Mouse (Mus musculus) neural tube, embryonic 12.5 days (tissue): Measurements from ENCODE around the gene Jhy. TPM values are rescaled to one million over a fixed set of nuclear protein-coding genes. Genes with fewer than 3 reads are reported as not detected.

Experiments
- ATAC-seq: fragments of 200-750 bp; cut with Nextera tagmentation; 2 replicates; pipeline ENCODE4 v1.8.0; 2017; ENCODE audit warnings: low read depth, mild to moderate bottlenecking, moderate TSS enrichment, moderate library complexity; ENCODE audit not compliant: low FRiP score
- H3K27ac ChIP-seq: fragments of 300-500 bp; sonication (generic); 2 replicates; pipeline ENCODE4 v1.5.1; 2016
- H3K27me3 ChIP-seq: fragments of 300-500 bp; sonication (generic); replicated peaks from 2 replicates; pipeline ENCODE4 v1.6.1; 2016; ENCODE audit warnings: mild to moderate bottlenecking
- H3K36me3 ChIP-seq: fragments of 300-500 bp; sonication (generic); 2 replicates; pipeline ENCODE4 v1.6.1; 2016; ENCODE audit warnings: mild to moderate bottlenecking
- H3K4me1 ChIP-seq: fragments of 300-500 bp; sonication (generic); 2 replicates; pipeline ENCODE4 v1.6.1; 2016
- H3K4me2 ChIP-seq: fragments of 300-500 bp; sonication (generic); replicated peaks from 2 replicates; pipeline ENCODE4 v1.6.1; 2016; ENCODE audit warnings: mild to moderate bottlenecking
- H3K4me3 ChIP-seq: fragments of 300-500 bp; sonication (generic); 2 replicates; pipeline ENCODE4 v1.5.1; 2016
- H3K9ac ChIP-seq: fragments of 300-500 bp; sonication (generic); 2 replicates; pipeline ENCODE4 v1.6.1; 2016; ENCODE audit warnings: mild to moderate bottlenecking
- H3K9me3 ChIP-seq: fragments of 300-500 bp; sonication (generic); 2 replicates; pipeline ENCODE4 v1.6.1; 2016; ENCODE audit warnings: mild to moderate bottlenecking
- WGBS: fragments of 180-500 bp; shearing (Covaris S2); methylation state at CpG from one replicate; pipeline ENCODE4 v1.1.7; 2016; 5-methylcytosine and 5-hydroxymethylcytosine counted together
- polyA plus RNA-seq: library from polyadenylated mRNA; unstranded; fragments of >200 nt; fragmentation: Nextera tagmentation; extraction: Ambion mirVana; gene quantifications from 2 replicates; pipeline ENCODE4 v1.2.1, GENCODE M21; 2016

Gene Jhy
- polyA plus RNA-seq, result 0.98 and 1.1 TPM in 2 replicates

DNA sequence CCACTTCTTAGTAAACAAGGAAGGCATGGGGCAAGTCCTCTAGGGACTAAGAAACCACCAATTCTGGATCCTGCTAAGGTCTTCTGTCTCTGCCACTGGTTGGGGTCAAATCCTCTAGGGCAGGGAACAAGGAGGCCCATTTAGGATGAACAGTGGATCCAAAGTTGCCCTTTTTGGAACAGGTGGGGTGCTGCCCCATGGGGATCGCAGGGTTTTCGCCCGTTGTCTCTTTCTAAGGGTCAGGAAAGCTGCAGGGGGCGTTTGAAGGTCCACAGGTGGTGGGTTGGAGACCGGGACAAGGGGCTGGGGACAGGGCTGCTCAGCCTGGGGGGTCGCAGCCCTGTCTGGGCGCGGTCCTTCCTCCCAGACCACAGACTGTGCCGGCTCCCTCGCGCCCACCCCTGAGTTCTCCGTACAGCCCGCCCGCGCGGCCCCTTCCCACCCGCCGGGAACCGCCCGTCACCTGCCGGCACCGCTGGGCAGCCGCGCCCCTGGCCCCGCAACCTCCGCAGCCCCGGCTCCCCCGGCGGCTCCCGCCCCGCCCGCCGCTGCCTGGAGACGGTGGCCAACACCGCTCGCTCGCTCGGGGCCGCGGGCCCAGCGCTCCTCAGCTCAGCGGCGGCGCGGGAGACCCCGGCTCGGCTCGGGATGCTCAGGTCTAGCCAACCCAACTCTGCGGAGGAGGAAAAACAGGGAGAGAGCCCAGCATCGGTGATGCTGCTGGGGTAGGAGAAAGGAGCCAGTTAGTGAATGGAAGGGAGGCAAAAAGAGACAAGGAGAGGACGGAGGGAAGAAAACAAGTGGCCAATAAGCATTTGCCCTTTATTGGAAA, at the start of gene Jhy:
Jhy (minus strand) TSS at position 533 of the 832 bp plus-strand sequence.
- peak within 1 kb of the TSS; percentile 68 for H3K9ac ChIP-seq
- WGBS, result 1% methylated on average over 50 of the region's 51 CpGs
- H3K27ac ChIP-seq, result no peak within 1 kb of the TSS
- no peaks in the 10 kb centered on the region for H3K36me3 ChIP-seq
- peaks cover 10% of the 10 kb centered on the region for H3K4me1 ChIP-seq
- H3K4me3 ChIP-seq, result peak within 1 kb of the TSS; percentile 51
- peaks cover 38% of the 10 kb centered on the region for H3K27me3 ChIP-seq
- peak within 1 kb of the TSS; percentile 97 for H3K4me2 ChIP-seq
- H3K9me3 ChIP-seq, result no peaks in the 10 kb centered on the region
- ATAC-seq, result peak; percentile 56; the same call in 1 of the 2 replicates

DNA sequence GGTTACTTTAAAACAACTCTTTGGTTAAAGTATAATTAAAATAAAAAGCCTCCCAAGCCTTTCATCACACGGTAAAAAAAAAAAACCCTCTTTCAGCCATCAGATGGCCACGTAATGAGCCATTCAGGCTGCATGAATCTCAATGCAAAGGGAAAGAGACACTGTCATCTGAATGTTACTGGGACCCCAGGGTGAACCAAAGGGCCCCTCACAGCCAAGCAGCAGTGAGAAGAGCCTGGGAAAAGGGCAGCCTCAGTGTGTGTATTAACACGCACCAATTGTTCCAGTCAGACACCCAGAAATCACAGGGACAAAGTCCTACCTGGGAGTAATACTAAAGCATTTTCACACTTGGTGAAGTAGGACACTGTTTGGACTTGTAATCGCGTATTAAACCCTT, 48.5 kb upstream of the Jhy start:
- Histone ChIP-seq H3K9me3 (no peaks in the 10 kb centered on the region), H3K4me2 (peak overlapping the region; percentile 35; the same call in 1 of the 2 replicates), H3K4me3 (no peak overlapping the region), H3K27me3 (no peaks in the 10 kb centered on the region), H3K27ac (peak overlapping the region; percentile 82; the same call in 1 of the 2 replicates), H3K9ac (no peak overlapping the region), H3K4me1 (peaks cover 26% of the 10 kb centered on the region), H3K36me3 (no peaks in the 10 kb centered on the region)
- ATAC-seq, result peak; percentile 71
- 30% methylated on average over 5 of the region's 5 CpGs for WGBS

DNA sequence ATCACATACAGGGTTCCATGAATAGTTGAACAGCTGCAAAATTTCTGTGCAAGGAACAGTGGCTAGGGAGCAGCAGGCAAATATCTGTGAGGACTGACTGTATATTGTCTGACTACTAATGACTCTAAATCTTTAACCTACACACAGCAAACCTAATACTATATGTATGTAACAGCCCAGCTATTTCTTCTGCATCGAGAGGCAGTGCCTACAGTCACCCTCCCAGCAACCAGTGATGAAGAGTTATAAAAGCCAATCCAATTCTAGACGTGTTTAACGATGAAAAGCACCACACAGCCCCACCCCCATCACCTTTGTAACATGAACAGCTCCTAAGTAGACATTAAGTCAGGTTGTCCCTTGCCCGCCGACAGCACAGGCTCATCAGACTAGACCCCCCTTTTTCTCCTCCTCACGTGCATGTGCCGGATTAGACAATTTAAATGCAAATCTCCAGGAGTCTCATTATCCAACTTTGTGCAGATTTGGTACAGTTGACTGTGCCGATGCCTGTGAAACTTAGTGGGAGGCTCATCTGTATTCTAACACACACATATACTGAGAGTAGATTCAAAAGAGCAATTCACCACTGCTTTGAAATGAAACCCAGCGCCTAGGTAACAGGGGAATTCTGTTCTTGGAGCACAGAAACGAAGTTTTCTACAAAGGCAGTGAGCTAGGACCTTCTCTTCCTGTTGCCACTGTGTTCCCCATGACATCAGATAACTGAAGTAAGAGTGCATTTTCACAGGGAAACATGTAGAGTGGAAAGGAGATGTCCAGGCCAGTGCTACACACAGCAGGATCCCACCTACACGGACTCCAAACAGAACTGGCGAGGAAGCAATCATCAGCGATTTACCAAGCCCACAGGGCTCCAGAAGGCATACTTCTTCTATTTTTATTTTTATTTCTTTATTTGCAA, 47.9 kb upstream of the Jhy start:
- 31% methylated on average over 13 of the region's 13 CpGs for WGBS
- H3K4me1 ChIP-seq, result peaks cover 26% of the 10 kb centered on the region
- no peak overlapping the region for H3K4me3 ChIP-seq
- no peaks in the 10 kb centered on the region for H3K27me3 ChIP-seq
- no peaks in the 10 kb centered on the region for H3K9me3 ChIP-seq
- peak overlapping the region; percentile 35; the same call in 1 of the 2 replicates for H3K4me2 ChIP-seq
- peak overlapping the region; percentile 18; the same call in 1 of the 2 replicates for H3K9ac ChIP-seq
- ATAC-seq, result peak; percentile 92
- peak overlapping the region; percentile 82 for H3K27ac ChIP-seq
- no peaks in the 10 kb centered on the region for H3K36me3 ChIP-seq

DNA sequence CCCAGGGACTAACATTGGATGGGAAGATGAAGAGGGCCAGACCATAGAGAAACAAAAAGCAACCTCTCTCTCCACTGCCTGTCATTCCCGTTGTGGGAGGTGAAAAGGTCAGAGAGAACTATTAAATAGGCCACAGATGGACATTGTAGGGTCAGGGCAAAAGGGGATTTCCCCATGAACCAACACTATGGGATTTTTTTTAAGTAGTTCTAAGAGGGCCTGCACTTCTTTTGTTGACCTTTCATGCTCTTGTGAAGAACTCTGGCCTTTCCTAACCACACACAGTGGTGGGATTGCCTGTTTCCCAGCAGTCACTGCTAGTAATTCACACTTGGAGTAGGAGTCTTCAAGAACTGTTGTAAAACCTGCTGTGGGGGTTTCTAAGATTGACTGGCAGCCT, 43.9 kb upstream of the Jhy start:
- Histone ChIP-seq H3K9me3 (no peaks in the 10 kb centered on the region), H3K36me3 (no peaks in the 10 kb centered on the region), H3K4me2 (no peak overlapping the region), H3K9ac (no peak overlapping the region), H3K27ac (no peak overlapping the region), H3K4me3 (no peak overlapping the region), H3K4me1 (peaks cover 16% of the 10 kb centered on the region), H3K27me3 (no peaks in the 10 kb centered on the region)
- ATAC-seq, result no peak
- WGBS, result 2% methylated on average over 1 of the region's 1 CpGs

DNA sequence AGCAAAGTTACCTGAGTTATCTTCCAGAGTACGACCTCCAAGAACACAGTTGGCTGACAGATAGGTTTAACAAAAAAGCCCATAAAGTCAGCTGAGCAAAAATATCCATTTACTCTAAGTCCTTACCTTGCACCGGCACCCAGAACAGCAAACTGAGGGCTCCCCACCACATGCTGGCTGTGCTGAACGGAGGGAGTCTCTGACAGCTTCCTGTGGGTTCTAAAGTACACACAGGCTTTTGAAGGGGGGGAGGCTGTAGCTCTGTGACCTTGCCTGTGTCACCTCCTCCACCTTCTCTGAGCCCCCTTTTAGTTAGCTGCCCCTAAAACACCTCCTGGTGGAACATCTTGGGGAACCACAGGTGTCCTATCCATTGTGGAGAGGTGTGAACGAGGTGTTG, 40.5 kb upstream of the Jhy start, which contains the start of gene Crtam:
Crtam (minus strand) TSS at position 214 of the 400 bp plus-strand sequence.
- no peaks in the 10 kb centered on the region for H3K36me3 ChIP-seq
- no peaks in the 10 kb centered on the region for H3K27me3 ChIP-seq
- ATAC-seq, result no peak
- H3K9ac ChIP-seq, result no peak within 1 kb of the TSS
- WGBS, result 72% methylated on average over 4 of the region's 4 CpGs
- H3K4me1 ChIP-seq, result no peaks in the 10 kb centered on the region; the same call in 1 of the 2 replicates
- no peak within 1 kb of the TSS for H3K27ac ChIP-seq
- H3K4me2 ChIP-seq, result no peak within 1 kb of the TSS
- no peak within 1 kb of the TSS for H3K4me3 ChIP-seq
- no peaks in the 10 kb centered on the region for H3K9me3 ChIP-seq

DNA sequence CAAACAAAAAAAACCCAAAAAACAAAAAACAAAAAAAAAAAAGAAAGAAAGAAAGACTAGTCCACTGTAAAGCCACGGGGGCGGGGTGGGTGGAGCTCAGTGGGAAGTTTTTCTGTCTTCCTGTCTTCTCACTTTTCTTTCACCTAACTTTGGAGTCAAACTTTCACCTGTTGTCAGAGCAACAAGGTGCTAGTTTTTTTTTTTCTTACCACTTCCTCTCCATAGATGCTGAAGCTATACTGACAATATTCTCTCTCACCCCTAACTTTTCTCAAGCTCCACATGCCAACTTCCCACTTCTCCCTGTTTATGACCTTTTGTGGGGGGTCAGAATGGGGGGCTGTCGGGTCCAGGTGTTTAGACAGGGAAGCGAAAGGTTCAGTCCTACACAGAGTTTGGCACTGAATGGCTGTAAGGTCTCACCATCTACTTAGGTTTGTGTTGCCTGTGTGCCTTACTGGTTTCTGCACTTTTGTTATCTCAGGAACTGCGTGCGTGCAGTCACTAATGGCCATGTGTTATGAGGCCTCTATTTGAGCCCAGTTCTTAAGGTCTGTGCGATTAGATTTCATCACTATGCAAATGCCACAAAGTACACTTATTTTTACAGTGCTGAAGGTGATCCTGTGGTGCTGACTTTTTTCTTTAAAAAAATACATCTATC, 33.3 kb upstream of the Jhy start:
- no peak for ATAC-seq

DNA sequence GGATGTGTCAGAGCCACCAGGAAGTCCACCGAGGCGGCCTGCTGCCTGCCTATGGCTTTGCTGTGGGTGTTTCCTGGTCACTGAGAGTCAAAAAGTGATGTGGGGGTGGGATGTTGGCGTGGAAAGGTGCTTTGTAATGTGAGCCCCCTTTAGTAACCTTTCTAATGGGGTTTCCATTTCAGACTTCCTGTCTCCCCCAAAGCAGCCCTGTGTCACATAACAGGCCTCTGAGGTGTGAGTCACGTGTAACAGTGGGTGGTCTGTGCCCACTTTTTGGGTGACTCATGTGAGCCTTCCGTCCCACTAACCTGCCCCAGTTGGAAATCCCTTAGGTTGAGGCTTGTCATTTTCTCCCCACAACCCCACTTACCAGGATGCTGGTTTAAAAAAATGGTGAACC, 30.2 kb upstream of the Jhy start:
- WGBS, result 84% methylated on average over 5 of the region's 5 CpGs
- no peaks in the 10 kb centered on the region for H3K9me3 ChIP-seq
- no peak for ATAC-seq

More for the DNA sequence above, 33.3 kb upstream of the Jhy start:
- no peaks in the 10 kb centered on the region for H3K36me3 ChIP-seq
- no peak overlapping the region for H3K27ac ChIP-seq
- no peak overlapping the region for H3K4me3 ChIP-seq
- H3K4me1 ChIP-seq, result no peaks in the 10 kb centered on the region; the same call in 1 of the 2 replicates
- H3K4me2 ChIP-seq, result no peak overlapping the region
- 91% methylated on average over 7 of the region's 7 CpGs for WGBS
- H3K9ac ChIP-seq, result no peak overlapping the region
- no peaks in the 10 kb centered on the region for H3K27me3 ChIP-seq
- no peaks in the 10 kb centered on the region for H3K9me3 ChIP-seq

DNA sequence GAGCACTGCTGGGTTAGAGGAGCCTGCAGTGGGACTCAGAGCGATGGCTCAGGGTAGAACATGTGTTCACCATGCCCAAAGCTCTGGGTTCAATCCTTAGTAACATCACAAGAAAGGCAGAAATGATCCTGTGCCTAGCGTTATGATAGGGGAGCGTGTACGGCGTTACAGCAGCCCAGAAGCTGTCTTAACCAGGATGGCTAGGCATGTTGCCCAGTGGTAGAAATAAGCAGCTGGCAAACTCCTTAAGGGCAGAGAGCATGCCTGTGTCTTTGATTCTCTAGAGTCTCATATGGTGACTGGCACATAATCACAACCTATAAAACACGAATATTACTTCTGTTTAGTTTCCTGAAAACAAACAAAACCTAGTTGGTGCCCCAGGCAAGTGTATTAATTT, 27.6 kb upstream of the Jhy start:
- H3K4me2 ChIP-seq, result no peak overlapping the region
- H3K27ac ChIP-seq, result no peak overlapping the region
- 86% methylated on average over 6 of the region's 6 CpGs for WGBS
- H3K4me1 ChIP-seq, result peaks cover 3% of the 10 kb centered on the region; the same call in 1 of the 2 replicates
- H3K9me3 ChIP-seq, result no peaks in the 10 kb centered on the region
- ATAC-seq, result no peak
- H3K27me3 ChIP-seq, result no peaks in the 10 kb centered on the region
- H3K9ac ChIP-seq, result no peak overlapping the region
- H3K4me3 ChIP-seq, result no peak overlapping the region
- no peaks in the 10 kb centered on the region for H3K36me3 ChIP-seq

More for the DNA sequence above, 30.2 kb upstream of the Jhy start:
- Histone ChIP-seq H3K4me3 (no peak overlapping the region), H3K4me1 (peaks cover 3% of the 10 kb centered on the region; the same call in 1 of the 2 replicates), H3K36me3 (no peaks in the 10 kb centered on the region), H3K27me3 (no peaks in the 10 kb centered on the region), H3K4me2 (no peak overlapping the region), H3K27ac (no peak overlapping the region), H3K9ac (no peak overlapping the region)

DNA sequence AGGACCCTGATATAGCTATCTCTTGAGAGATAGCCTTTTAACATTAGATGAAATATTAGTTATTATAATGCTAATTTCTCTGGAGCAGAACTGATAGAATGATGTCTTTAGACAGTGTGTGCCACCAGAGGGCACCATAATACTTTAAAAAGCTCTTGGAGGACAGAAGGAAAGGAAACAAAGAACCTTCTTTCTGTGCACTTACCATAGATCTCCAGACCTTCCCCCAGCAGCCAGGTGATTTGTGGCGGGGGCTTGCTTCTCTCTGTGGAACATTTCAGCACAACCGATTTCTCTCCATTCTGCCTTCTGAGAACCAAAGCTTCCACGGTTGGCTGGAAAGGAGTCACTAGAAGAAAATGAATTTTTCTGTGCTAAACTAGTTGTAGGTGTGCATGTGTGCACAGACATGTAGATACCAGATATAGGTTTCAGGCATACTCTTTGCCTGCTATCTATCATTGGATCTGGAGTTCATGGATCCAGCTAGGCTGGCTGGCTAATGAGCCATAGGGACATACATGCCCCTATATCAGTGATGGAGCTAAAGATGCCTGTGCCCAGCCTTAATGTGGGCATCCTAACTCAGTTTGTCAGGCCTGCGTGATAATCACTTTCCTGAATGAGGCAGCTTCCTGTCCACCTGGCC, 26.1 kb upstream of the Jhy start:
- Histone ChIP-seq H3K4me3 (no peak overlapping the region), H3K9me3 (no peaks in the 10 kb centered on the region), H3K36me3 (no peaks in the 10 kb centered on the region), H3K9ac (no peak overlapping the region), H3K27ac (no peak overlapping the region), H3K4me1 (peaks cover 3% of the 10 kb centered on the region; the same call in 1 of the 2 replicates), H3K4me2 (no peak overlapping the region), H3K27me3 (no peaks in the 10 kb centered on the region)
- peak; percentile 82 for ATAC-seq
- 31% methylated on average over 4 of the region's 4 CpGs for WGBS

DNA sequence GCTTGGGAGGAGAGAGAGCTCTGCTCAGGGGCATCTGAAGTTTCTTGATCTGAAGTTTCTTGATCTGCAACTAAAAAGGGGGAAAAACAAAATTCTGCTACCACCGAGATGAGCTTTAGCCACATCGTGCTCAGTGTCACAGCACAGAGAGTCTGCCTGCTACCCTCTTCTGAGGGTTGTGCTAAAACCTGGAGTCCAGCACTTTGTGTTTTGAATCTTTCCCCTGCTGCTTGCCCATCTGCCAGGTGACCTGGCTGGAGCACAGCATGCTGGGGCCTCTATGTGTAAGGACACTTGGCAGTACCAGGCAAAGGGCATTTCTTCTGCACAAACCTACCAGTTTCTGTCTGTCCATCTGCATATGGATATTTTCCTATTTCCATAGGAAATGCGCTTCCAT, 20.4 kb upstream of the Jhy start:
- Histone ChIP-seq H3K4me3 (no peak overlapping the region), H3K4me1 (no peaks in the 10 kb centered on the region), H3K27ac (no peak overlapping the region), H3K9ac (no peak overlapping the region), H3K36me3 (no peaks in the 10 kb centered on the region), H3K4me2 (no peak overlapping the region), H3K9me3 (no peaks in the 10 kb centered on the region), H3K27me3 (no peaks in the 10 kb centered on the region)
- WGBS, result 78% methylated on average over 3 of the region's 3 CpGs
- no peak for ATAC-seq

DNA sequence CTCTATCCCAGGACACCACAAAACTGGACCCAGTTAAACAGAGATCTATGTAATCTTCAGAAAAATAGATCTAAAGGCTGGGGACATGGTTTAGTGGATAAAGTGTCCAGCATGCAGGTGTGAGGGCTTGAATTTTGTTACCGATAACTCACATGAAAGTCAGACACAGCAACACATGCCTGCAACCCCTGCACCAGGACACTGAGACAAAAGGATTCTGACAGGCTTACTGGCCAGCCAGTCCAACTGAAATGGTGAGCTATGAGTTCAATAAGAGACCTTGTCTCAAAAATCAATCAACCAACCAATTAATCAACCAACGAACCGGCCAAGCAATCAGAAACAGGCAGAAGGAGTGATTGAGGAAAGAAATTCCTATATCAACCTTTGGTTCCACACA, 19.8 kb upstream of the Jhy start:
- H3K36me3 ChIP-seq, result no peaks in the 10 kb centered on the region
- 95% methylated on average over 3 of the region's 3 CpGs for WGBS
- H3K27ac ChIP-seq, result no peak overlapping the region
- H3K4me2 ChIP-seq, result no peak overlapping the region
- H3K27me3 ChIP-seq, result no peaks in the 10 kb centered on the region
- ATAC-seq, result no peak
- no peaks in the 10 kb centered on the region for H3K9me3 ChIP-seq
- H3K9ac ChIP-seq, result no peak overlapping the region
- H3K4me1 ChIP-seq, result no peaks in the 10 kb centered on the region
- no peak overlapping the region for H3K4me3 ChIP-seq
